8 mouse cellular contexts compared by ENCODE assay signal in the genomic region with DNA sequence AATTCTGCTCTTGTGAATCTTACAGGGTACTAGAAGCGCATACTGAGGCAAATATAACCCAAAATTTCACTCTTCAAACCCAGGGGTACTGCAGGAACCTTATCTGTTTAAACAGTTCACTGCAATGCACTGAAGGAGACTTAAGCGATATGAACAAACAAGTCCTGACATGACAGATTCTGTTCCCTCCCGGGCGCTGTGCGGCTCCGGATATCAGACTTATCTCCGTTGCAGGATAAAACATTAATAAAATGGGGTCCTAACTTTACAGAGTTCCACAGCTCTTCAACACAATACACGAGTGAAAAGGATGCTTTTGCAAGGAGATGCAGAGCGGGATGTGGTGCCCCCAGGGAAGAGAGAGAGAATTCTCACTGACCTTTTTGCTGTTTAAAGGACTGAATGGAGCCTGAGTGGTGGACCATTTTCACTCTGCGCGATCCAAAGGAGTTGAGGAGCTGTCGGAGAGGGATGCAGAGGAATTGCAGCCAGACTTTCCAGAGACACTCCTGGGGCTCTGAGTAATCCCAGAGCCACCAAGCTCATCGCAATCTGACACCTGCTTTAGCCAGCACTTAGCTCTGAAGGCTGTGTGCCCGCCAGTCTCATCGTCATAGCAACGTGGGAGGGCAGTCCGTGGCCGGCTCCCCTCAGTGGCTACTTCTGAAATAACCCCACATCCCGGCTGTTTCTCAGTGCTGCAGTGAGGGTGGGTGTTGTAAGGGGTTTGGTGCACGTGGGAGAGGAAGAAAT. TPM values are rescaled to one million over a fixed set of nuclear protein-coding genes. Genes with fewer than 3 reads are reported as not detected.
A peak's percentile ranks its signal among the peaks of the same experiment; 100 is the strongest.
DNase-seq lines count a peak whose midpoint lies in the region; ATAC-seq lines count a peak whose summit lies in the region.

No protein-coding gene starts in this region.

- 10% methylated on average over 20 of the region's 20 CpGs for WGBS in forebrain, embryonic 10.5 days
- 5% methylated on average over 20 of the region's 20 CpGs for WGBS in heart, embryonic 16.5 days
- 12% methylated on average over 20 of the region's 20 CpGs for WGBS in neural tube, embryonic 11.5 days

- H3K4me2 ChIP-seq in heart, embryonic 16.5 days (ENCODE audit: low read depth, low read length), result peak overlapping the region; percentile 68
- peak overlapping the region; percentile 50 for H3K4me2 ChIP-seq in neural tube, embryonic 11.5 days (ENCODE audit: low read depth)

- no peaks in the 10 kb centered on the region for H3K9me3 ChIP-seq in forebrain, embryonic 10.5 days
- H3K9me3 ChIP-seq in heart, embryonic 16.5 days (replicated peaks; ENCODE audit: control insufficient read depth, low read length), result no peaks in the 10 kb centered on the region
- H3K9me3 ChIP-seq in neural tube, embryonic 11.5 days (ENCODE audit: control insufficient read depth, low read length), result no peaks in the 10 kb centered on the region

- peaks cover 17% of the 10 kb centered on the region for H3K4me1 ChIP-seq in forebrain, embryonic 10.5 days
- H3K4me1 ChIP-seq in heart, embryonic 16.5 days (ENCODE audit: control insufficient read depth, insufficient read depth, low read length), result peaks cover 2% of the 10 kb centered on the region; the same call in 1 of the 2 replicates
- peaks cover 5% of the 10 kb centered on the region for H3K4me1 ChIP-seq in neural tube, embryonic 11.5 days (ENCODE audit: control insufficient read depth, insufficient read depth, low read length)

- DNase-seq in 3T3-L1 (ENCODE audit: low read depth, low spot score) (peak; percentile 21), WW6 (ENCODE audit: low read depth, low spot score) (peak; percentile 24)
- DNase-seq in forebrain, embryonic 10.5 days (ENCODE audit: extremely low spot score, low spot score), result peak; percentile 67
- DNase-seq in left cerebral cortex, adult 18-20 months (ENCODE audit: low spot score in 2 of 2), result peak; percentile 71 to 82
- peak; percentile 69 for DNase-seq in neural tube, embryonic 11.5 days (ENCODE audit: low spot score)
- no peak for DNase-seq in lung, postnatal 10 days

- H3K36me3 ChIP-seq in forebrain, embryonic 10.5 days (replicated peaks), result no peaks in the 10 kb centered on the region
- H3K36me3 ChIP-seq in heart, embryonic 16.5 days (ENCODE audit: control insufficient read depth, insufficient read depth), result no peaks in the 10 kb centered on the region
- H3K36me3 ChIP-seq in neural tube, embryonic 11.5 days (ENCODE audit: control insufficient read depth, insufficient read depth, low read length), result no peaks in the 10 kb centered on the region

- peak overlapping the region; percentile 56 for H3K4me3 ChIP-seq in forebrain, embryonic 10.5 days
- peak overlapping the region; percentile 43 for H3K4me3 ChIP-seq in heart, embryonic 16.5 days (ENCODE audit: low read length)
- peak overlapping the region; percentile 28 for H3K4me3 ChIP-seq in neural tube, embryonic 11.5 days (ENCODE audit: low read depth, low read length)

- peak overlapping the region; percentile 79 for H3K27ac ChIP-seq in forebrain, embryonic 10.5 days
- H3K27ac ChIP-seq in heart, embryonic 16.5 days (ENCODE audit: low read length), result no peak overlapping the region
- H3K27ac ChIP-seq in neural tube, embryonic 11.5 days (ENCODE audit: low read depth, low read length), result no peak overlapping the region

- H3K9ac ChIP-seq in heart, embryonic 16.5 days (ENCODE audit: low read length), result 0 out of 2 replicates have a peak overlapping the region, but pooled peaks have one; percentile 20
- H3K9ac ChIP-seq in neural tube, embryonic 11.5 days (ENCODE audit: low read length), result peak overlapping the region; percentile 32; the same call in 1 of the 2 replicates

- no peaks in the 10 kb centered on the region for H3K27me3 ChIP-seq in forebrain, embryonic 10.5 days (ENCODE audit: poor library complexity, severe bottlenecking)
- no peaks in the 10 kb centered on the region for H3K27me3 ChIP-seq in heart, embryonic 16.5 days (ENCODE audit: control insufficient read depth, insufficient read depth, low read length)
- H3K27me3 ChIP-seq in neural tube, embryonic 11.5 days (ENCODE audit: control insufficient read depth, insufficient read depth, low read length), result no peaks in the 10 kb centered on the region

- ATAC-seq in heart, embryonic 16.5 days (replicated peaks; ENCODE audit: extremely low read depth, insufficient read depth, low FRiP score), result peak; percentile 52; the same call in 1 of the 2 replicates
- ATAC-seq in neural tube, embryonic 11.5 days (ENCODE audit: insufficient read depth, low FRiP score, low TSS enrichment), result peak; percentile 91
- ATAC-seq in erythroblast, adult 5-6 weeks (replicated peaks; ENCODE audit: low FRiP score, poor library complexity, severe bottlenecking), result no peak

RNA-seq across cellular contexts. Expression of a gene that starts 0.9 kb away (rescaled TPM):
- 0.82 and 0.94 TPM in 2 replicates for polyA plus RNA-seq in forebrain, embryonic 10.5 days (2016; fragmentation: Nextera tagmentation; extraction: Ambion mirVana)
- polyA plus RNA-seq in heart, embryonic 16.5 days (2015; fragmentation: Nextera tagmentation; extraction: Ambion mirVana), result 0.17 and 0.20 TPM in 2 replicates
- total RNA-seq in left cerebral cortex, adult 18-20 months (2021), result 10 to 100 TPM; 76.9 to 79.5 TPM
- polyA plus RNA-seq in neural tube, embryonic 11.5 days (2014; fragmentation: Nextera tagmentation; extraction: Ambion mirVana), result 0.54 and 0.68 TPM in 2 replicates
- not detected in 2 replicates for total RNA-seq in erythroblast, adult 5-6 weeks (2015; ENCODE audit: low replicate concordance)
- not detected in 2 replicates for total RNA-seq in erythroblast, adult 5-6 weeks (2017; ENCODE audit: low replicate concordance)
